Mouse (Mus musculus): ENCODE results near the gene Klhl40.

Gene Klhl40

DNA sequence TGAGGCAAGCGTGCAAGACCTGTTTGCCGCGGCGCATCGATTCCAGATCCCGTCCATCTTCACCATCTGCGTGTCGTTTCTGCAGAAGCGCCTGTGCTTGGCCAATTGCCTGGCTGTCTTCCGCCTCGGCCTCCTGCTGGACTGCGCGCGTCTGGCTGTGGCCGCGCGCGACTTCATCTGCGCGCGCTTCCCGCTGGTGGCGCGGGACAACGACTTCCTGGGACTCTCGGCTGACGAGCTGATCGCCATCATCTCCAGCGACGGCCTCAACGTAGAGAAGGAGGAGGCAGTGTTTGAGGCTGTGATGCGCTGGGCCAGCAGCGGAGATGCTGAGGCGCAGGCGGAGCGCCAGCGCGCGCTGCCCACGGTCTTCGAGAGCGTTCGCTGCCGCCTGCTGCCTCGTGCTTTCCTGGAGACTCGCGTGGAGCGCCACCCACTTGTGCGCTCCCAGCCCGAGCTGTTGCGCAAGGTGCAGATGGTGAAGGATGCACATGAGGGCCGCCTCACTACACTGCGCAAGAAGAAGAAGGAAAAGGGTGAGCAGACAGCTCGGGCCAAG, 738 bp downstream of the Klhl40 start:
- no peak for DNase-seq (ENCODE audit: low read depth, low spot score)

DNA sequence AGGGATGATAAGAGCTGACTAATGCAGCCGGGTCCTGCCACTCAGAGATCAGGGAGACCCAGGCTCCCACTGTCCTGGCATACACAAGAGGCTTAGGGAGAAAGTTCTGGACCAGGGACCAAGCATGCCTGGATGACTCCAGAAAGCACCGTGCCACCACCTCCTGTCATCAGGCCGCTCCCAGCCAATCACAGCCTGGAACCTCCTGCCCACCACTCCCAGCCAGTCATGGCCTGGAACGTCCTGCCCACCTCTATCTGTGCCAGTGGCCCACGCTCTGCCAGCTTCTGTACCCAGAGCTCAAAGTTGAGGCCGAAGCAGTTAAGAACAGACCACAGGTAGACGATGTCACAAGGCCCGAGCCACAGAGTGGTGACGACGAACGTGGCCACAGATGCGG, 7.4 kb downstream of the Klhl40 start:
- DNase-seq (ENCODE audit: low read depth, low spot score) = no peak

DNA sequence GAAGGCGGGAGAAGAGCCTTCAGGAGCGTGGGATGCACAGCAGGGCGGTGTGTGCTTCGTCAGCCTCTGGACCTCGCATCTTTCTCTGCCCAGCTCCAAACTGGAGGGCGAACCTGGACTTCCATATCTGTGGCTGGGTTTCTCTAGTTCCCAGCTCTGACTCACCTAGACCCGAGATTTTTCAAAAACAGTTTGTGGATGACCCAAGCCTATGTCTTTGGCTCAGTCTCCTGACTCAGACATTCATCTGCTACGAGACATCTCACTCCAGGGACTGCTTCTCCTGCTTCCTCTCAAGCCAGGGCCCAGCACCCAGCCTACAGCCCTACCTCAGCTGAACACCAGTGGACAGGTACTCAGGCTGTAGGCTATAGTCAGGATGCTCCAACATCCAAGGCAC, 7.9 kb downstream of the Klhl40 start:
- DNase-seq (ENCODE audit: low read depth, low spot score) = no peak

DNA sequence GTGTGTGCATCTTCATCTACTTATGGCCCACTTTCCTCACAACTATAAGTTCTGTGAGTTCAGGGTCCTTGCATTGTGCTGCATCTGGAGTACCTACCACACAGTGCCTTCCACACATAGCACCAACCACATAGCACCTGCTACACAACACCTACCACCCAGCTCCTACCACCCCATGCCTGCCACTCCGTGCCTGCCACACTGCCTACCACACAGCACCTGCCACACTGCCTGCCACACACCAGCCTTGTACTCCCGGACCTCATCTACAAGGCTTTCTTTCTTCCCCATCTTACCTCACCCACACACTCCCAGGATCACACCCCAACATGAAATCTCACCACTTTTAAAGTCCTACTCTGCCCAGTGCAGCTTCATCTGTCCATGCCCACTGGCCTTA, 9.0 kb downstream of the Klhl40 start:
- DNase-seq (ENCODE audit: low read depth, low spot score) = no peak

DNA sequence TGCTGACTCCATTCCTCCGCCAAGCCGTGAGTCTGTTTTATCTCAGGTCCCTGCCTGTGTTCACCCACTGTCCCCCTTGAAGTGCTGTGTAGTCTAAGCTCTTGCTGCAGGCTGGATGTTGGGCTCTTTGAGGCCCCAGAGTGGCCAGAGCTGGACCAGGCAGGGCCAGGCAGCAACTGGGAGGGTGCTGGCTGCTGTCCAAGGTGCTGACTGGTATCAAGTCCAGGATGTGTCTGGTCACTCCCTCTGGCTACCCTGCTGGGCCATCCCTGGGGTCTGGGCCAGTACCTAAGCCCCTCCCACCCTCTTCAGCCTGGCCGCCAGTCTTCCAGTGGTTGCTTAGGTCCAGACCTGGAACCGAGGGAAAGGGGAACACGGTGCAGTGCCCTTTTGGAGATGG, 13.8 kb downstream of the Klhl40 start:
- DNase-seq (ENCODE audit: low read depth, low spot score) = no peak

DNA sequence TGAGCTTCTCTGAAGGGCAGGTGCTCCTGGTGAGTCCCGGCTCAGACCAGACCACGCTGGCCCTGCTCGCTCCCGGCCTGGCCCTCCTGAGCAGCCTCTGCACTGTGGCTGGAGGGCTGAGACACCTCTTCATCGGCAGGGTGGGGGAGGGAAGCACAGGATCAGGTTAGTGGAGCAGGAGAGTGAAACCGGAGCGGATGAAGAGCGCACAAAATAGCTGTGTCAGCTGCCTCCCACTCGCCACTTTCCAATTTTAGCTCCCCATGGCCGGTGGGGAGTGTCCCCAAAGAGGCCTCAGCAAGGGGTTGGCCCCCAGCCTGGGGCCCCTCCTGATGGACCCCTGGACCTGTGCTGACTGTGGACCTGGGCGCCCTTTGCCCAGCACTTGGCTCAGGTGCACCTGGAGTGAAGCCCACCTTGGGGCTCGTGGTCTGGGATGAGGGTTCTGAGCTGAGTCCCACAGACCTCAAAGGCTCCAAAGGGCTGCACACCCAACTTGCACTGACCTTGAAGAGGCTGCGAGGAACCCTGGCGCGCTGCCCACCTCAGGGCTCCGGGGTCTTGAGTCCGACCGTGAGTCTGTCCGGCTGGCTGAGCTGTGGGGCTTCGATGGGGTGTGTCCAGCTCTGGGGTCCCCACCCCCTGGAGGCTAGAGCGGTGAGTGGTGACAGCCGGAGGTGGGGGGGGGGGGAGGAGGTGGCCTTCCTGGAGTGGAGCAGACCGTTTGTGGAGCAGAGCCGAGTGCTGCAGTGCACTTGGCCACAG, 14.5 kb downstream of the Klhl40 start, which contains the start of gene Hhatl:
Gene Hhatl, minus strand, starts transcription at position 751 of the 765 bp plus-strand sequence.
- no peak for DNase-seq (ENCODE audit: low read depth, low spot score)

DNA sequence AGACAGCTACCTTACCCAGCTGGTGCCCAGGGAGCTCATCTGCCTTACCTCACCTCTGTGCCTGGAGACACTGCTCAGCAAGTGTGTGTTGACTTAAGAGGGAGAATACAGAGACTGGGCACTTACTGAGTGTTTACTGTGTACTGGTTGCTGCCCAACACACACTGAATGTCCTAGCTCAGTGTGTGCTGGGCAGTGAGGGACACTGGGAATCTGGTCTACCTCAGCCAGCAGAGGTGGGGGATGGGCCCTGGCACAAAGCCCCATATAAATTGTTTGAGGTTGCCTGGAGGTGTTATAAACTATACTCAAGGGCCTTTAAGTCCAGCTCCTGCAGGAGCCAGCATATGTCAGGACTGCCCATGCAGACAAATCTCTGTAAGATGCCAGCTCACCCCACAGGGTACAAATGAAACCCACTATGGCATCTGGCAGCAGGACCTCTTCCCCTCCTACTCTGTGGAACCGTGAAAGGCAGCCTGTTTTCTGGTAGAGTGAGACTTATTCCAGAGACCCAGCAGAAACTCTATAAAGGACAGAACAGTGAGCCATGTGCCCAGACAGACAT, 17.6 kb downstream of the Klhl40 start:
- no peak for DNase-seq (ENCODE audit: low read depth, low spot score)

DNA sequence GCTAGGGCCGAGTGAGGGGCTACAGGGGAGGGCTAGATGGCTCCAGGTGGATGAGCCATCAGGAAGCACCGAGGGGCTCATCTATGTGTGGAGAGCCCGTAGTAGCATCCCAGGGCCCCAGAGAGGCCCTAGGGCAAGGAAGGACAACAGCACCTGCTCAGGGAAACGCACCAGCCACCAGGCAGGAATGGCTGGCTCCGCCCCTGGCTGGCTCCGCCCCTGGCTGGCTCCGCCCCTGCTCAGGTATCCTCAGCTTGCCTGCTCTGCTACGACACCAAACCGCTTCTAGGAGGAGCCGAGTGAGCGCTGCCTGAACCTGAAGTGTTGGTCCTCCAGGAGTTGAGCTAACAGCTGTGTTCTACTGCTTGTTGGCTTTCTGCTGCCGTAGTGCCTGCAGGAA, 20.3 kb downstream of the Klhl40 start:
- no peak for DNase-seq (ENCODE audit: low read depth, low spot score)

DNA sequence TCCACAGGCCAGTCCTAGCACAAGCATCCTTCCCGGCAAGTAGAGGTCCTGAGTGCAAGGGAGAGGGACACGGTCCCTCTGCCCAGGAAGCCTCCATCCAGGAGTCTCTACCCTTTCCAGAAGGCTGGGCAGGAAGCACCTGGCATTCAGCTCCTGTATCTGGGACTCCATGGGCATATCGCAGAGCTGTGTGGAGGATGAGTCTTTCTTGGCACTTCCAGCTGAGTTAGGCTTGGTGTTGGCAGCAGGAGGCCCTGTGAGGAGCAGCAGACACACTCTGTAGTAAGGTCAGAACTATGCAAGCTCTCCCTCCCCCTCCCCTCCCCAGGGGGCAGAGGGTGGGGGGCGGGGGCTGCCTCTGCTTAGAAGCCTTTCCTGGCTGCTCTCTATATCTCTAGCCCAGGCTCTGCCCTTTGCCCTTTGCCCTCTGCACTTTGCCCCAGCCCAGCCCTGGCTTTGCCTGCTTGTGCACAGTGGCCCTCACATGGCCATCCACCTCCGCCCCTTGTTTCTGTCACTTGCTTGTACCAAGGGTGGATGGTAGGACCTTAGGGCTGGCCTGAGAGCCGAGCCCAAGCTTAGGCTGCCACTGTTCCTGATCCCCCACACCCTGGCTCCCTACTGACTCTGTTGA, 21.6 kb downstream of the Klhl40 start:
- DNase-seq (ENCODE audit: low read depth, low spot score) = no peak

DNA sequence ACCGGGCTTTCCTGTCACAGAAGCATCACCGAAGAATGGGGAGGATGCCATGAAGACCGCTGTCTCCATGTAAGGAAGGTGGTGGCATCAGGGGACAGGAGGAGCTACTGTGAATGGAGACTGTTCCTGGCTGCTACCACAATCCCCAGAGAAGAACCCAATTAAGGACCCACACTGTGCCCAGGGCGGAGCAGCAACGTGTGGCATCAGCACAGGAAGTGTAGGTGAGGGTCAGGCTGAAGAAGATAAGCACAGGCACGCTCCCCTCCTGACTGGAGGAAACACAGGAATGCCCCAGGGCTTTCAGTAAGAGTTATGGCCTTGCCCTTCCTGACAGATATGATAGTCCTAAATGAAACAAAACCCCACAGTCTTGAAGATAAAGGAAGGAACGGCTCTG, 25.3 kb downstream of the Klhl40 start:
- DNase-seq (ENCODE audit: low read depth, low spot score) = no peak

DNA sequence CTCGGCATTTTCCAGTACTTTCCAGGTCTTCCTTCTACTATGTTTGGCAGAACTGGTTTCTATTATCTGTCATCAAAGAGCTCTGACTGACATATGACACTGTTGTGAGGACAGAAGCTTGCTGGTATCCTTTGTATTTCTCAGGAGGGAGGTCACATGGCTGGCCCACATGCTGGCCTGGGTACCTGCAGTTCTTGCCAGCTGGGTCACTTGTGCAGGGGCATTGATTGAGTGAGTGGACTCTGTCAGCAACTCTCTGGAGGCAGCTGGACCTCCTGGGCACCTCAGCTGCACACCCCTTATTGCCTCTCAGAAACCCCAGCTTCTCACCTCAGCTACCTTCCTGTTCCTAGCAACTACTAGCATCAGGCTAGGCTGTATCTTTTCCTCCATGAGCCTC, 30.1 kb downstream of the Klhl40 start:
- DNase-seq (ENCODE audit: low read depth, low spot score) = no peak

DNA sequence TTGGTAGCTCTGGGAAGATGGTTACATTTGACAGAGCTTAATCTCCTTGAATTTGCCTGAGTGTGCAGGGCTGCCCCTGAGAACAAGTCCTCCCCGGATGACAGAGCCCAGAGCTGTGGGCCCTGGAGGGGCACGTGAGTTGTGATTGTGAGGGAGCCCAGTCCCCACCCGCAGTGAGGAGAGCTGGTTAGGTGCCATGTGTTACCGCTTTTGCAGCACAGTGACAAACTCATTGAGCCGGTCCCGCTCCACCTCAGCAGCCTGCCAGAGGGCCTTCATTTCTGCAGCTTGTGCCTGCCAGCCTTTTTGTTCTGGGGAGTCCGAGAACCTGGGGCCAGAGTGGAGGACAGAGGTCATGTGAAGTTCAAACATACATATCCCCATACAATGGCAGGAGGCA, 30.5 kb downstream of the Klhl40 start:
- no peak for DNase-seq (ENCODE audit: low read depth, low spot score)

DNA sequence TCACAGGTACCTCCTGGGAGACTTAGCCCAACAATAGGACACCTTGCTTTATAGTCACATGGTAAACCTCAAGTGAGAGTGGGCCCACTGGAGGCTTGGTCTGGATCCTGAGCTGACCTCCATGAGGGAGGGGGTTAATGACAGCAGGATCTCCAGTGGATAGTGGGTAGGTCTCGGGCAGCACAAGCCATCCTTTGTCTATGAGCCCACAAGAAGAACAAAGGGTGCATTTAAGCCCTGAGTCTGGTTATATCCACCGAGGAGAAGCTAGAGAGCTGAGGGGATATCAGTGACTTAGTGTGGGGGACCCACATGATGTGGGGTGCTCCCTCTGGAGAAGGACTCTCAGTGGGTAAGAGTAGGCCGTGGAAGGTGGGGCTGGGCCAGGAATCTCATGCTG, 31.1 kb downstream of the Klhl40 start:
- no peak for DNase-seq (ENCODE audit: low read depth, low spot score)

DNA sequence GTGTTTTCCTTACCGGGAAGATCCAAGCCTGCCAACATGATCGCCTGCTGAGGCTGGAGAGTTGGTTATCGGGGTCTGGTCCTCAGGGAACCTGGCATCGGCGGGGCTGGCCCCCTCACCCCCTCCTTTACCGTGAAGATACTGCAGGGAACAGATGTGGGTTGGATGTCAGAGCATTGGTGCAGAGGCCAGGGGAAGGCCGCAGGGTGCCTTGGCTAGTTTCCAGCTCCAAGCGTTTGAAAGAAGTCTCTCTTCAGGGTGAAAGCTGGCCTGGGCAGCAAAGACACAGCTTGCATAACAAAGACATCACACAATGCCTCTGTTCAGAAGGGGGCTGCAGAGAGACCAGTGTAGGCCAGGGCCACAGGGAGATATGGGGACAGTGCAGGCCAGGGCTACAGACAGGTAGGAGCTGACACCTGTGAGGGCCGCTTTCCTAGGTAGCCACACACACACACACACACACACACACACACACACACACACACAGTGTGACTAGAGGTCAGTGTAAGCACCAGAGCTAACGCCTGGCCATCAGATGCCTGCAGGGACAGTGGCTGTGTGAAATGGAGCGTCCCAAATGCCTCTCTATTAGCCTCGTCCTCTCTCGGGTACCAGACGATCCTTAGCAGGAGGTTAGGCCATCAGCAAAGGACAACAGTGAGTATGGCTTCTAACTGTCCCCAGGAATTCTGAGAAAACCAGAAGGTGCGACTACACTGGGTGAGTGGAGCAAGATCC, 32.8 kb downstream of the Klhl40 start:
- no peak for DNase-seq (ENCODE audit: low read depth, low spot score)

DNA sequence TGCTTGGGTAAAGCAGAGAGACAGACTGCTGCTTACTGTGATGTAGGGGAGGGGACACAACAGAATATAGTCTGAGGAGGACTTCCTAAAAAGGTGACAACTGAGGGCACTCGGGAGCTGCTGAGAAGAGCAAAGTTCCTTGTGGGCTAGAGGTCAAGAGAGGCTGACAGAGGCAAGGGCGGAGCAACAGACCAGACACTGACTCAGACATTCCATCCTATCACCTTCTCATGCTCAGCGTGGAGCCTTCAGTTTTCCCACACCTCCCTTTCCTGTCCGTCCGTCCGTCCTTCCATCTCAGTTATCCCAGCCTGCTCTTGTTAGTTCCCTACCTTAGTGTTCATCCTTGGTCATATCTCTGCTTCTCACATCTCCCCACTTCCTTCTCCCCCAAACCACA, 37.8 kb downstream of the Klhl40 start:
- DNase-seq (ENCODE audit: low read depth, low spot score) = no peak

DNA sequence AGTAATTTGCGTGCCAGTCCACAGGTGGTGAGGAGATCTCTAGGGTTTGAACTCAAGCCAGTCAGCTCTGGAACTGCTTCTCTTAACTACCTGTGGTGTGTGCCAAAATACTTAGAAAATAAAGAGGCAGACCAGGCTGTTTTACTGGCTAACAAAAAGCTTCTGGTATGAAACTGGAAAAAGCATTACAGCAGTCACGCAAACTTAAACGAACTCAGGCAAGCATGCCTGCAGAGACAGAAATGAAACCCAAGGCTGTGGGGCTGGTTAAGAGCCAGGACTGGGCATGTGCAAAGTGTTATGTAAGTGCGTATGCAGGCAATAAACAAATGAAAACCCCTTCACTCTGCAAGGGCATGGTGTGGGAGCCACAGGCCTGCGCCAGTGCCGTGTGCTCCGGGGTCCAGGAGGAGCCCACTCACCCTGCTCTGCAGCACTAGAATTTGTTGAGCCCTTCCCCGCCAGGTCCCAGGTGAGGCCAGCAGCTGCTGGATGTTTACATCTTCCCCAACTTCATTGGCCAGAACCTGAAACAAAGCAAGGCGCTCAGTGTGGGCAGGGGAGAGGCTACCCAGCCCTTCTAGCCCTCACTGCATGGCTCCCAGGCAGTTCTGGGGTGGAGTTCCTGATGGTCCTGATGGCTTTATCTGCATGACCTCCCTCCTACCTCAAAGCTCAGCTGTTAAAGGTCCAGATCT, 41.8 kb downstream of the Klhl40 start:
- no peak for DNase-seq (ENCODE audit: low read depth, low spot score)

DNA sequence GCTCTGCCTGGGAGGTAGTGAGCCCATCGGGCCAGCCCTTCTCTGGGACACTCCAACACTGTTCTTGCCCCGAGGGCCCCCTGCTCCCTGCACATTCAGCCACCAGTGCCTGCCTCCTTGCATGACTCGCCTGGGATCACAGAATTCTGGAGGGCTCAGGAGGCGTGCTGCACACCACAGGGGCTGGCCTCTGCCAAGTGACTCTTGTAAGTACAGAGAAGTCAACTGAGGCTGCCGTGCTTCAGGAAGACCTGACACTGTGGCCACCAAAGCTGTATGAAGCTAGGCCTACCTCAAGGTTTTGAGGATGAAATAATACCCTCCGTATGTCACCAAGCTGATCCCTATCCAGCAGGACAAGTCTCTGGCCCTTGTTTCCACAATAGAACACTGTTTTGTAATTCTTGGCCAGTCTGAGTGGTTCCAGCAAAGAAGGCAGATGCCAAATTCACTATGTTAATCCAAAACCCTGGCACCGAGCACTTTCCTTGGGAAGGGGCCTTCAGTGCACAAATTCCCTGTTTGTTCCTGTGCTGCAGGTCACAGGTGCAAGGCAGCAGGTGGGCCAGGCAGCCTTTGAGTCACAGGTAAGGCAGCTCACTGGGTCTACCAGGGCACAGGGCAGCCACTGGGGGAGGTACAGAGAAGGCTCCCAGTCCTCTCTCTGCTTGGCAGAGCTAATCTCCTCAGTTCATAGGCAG, 42.5 kb downstream of the Klhl40 start:
- no peak for DNase-seq (ENCODE audit: low read depth, low spot score)

DNA sequence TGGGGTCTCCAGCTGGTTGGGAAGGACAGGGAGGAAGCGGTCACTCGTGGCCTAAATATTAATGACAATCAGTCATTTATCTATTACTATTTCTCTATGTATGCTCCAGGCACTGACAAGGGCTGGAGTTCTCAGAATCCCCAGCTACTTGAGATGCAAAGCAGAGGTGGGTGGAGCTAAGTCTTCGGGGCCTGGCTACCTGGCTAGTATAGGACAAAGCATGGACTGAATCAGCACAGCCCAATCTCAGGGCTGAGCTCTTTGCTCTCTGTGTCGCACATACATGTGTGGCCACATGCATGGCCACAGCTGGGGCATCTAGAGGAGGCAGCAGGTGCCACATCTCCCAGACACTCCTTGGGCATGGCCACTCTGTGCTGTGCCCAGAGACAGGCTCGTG, 43.4 kb downstream of the Klhl40 start:
- DNase-seq (ENCODE audit: low read depth, low spot score) = no peak

DNA sequence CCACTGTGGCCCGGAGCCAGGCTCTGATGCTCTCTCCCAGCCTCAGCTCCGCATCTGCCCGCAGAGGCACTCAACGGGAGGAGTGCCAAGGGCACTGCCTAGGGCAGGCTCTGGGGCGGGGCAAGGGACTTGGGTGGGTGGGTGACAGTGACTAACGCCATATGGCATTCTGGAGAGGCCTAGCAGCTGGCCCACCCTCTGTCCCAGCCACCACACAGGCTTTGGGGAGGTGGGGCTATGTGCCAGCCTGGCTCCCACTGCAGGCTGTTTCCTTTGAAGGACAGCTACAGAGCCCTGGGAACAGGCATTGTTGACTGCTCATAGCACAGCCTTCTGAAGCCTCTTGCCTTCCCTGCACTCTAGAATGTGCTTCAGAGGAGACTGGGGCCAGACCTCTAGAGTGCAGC, 45.2 kb downstream of the Klhl40 start:
- no peak for DNase-seq (ENCODE audit: low read depth, low spot score)

DNA sequence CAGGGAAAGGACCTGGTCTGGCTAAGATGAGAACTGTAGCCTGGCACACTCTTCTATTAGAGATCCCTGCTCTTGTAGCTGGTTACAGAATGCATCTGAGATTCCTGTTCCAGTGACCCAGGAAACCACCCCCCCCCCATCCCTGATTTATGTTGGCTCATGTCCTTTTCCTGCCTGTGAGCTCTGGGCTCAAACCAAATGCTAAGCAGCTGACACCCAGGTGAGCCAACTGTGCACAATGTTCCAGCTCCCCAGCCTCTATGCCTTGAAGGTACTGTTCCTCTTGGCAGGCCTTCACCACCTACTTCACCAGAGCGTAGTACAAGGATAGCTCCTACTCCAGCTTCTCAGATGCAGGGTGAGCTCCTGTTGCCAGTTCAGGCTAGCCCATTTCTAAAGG, 45.6 kb downstream of the Klhl40 start:
- no peak for DNase-seq (ENCODE audit: low read depth, low spot score)

DNA sequence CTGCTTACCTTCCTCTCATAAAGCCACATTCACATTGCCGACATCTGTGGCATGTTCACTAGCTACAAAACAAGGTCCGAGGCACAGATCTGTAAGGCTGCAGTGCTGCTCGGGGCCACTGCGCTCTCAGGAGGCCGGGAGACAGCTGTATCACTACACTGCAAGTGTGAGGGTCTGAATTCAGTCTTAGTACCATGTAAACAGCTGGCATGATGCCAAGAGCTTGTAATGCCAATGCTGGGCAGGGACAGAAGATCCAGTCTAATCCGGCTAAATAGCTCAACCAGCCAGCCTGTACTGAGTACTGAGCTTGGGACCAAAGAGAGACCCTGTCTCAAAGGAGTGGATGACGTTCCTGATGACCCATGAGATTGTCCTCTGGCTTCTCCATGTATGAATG, 46.6 kb downstream of the Klhl40 start:
- DNase-seq (ENCODE audit: low read depth, low spot score) = no peak
